Mouse (Mus musculus): Measurements from ENCODE around the gene Lbhd1.

- TF ChIP-seq CTCF (IDR thresholded peaks at IDR 0.05; ENCODE audit: low read depth), result no peak
- no peak for TF ChIP-seq EP300 (IDR thresholded peaks at IDR 0.05; ENCODE audit: low read depth)
These were observed 30.4 kb upstream of the Lbhd1 start for GRCm38 (mm10) chr19:8853117-8853516.
